Mouse (Mus musculus) cerebellum, adult 11-12 months (tissue): ENCODE results near the gene Rad51c.

Experiments used
- DNase-seq: peaks from one replicate; pipeline ENCODE4 v3.0.0; 2022

Rad51c gene

GRCm38 (mm10) chr11:87359262-87359612 lies 45.5 kb downstream of the Rad51c start:
- no peak for DNase-seq

- peak; percentile 72 for DNase-seq
These were observed 46.2 kb downstream of the Rad51c start, which contains the start of gene Ppm1e for GRCm38 (mm10) chr11:87358331-87359261. Gene Ppm1e, minus strand, starts transcription at chr11:87359023.

GRCm38 (mm10) chr11:87357317-87358300 lies 47.1 kb downstream of the Rad51c start:
- peak; percentile 6 for DNase-seq

GRCm38 (mm10) chr11:87354861-87355260 lies 49.9 kb downstream of the Rad51c start:
- DNase-seq = no peak

- DNase-seq = no peak
These were observed 51.0 kb downstream of the Rad51c start for GRCm38 (mm10) chr11:87353646-87354170.
